Mouse (Mus musculus) Patski (cell line): Measurements from ENCODE around the gene Arhgap10. TPM values are rescaled to one million over a fixed set of nuclear protein-coding genes. Genes with fewer than 3 reads are reported as not detected.

Experiments
- ATAC-seq: fragments of 100-300 bp; one replicate; pipeline ENCODE4 v1.8.0; 2021
- CTCF ChIA-PET: fragments of 350-600 bp; sonication (Branson Sonifier 250); formaldehyde crosslinking; loops from one replicate; lab custom pipeline; 2022; ENCODE audit warnings: inconsistent platforms; lab: Charles Lee
- POLR2A ChIA-PET: fragments of 350-600 bp; sonication (Branson Sonifier 250); formaldehyde crosslinking; loops from one replicate; lab custom pipeline; 2022; ENCODE audit warnings: antibody characterized with exemption, inconsistent platforms; lab: Charles Lee
- DNase-seq: peaks from one replicate; pipeline ENCODE4 v3.0.0-alpha.2; 2011; ENCODE audit warnings: low read depth, low spot score
- H3K27me3 ChIP-seq: fragments of 371-371 bp; one replicate; pipeline ENCODE4 v1.5.1; 2021
- CTCF ChIP-seq: fragments of 100-300 bp; IDR thresholded peaks from one replicate; pipeline ENCODE4 v1.5.1; 2021
- in situ Hi-C: fragments of 300-500 bp; cut with MboI; formaldehyde crosslinking; loops from 3 replicates; pipeline ENCODE4 v1.11.1; 2018; ENCODE audit warnings: low pct_unique_long_range_greater_than_20kb, mixed read lengths
- polyA plus RNA-seq: library from polyadenylated mRNA; unstranded; gene quantifications from one replicate; pipeline ENCODE4 v1.2.3, GENCODE M21; 2021

Gene Arhgap10
- polyA plus RNA-seq, 1 experiment from 2014 or later = 45.5 TPM

DNA sequence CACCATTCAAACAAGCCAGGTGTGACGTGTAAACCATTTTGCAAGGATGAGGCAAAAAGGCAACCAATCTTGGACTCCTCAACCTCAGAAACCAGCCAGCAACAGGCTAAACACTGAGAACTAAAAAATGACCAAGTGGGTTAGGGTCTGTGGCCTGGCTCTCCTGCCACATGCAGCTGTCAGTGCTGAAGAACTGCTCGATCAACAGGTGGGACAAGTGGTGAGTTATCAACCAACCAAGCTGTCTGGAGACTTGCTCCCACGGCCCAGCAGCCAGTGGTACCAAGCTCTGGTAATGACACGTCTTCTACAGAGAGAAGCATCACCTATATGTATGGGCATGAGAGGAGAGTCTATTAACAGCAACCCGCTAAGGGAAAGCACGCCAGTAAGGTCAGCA, 15.2 kb downstream of the Arhgap10 start:
- no peak for TF ChIP-seq CTCF
- H3K27me3 ChIP-seq = no peaks in the 10 kb centered on the region
- no peak for ATAC-seq
- ChIA-PET CTCF (no interaction called here), POLR2A (no interaction called here)
- DNase-seq = no peak
- in situ Hi-C loops = no loop called here

- TF ChIP-seq CTCF = no peak
- ATAC-seq (no peak), DNase-seq (no peak)
- ChIA-PET POLR2A (no interaction called here), CTCF (interaction anchor here (1.3 kb wide), 1 partner anchor 25 kb away, joined by 3 read pairs; no protein-coding TSS in a partner anchor)
- H3K27me3 ChIP-seq = no peaks in the 10 kb centered on the region
- in situ Hi-C loops = no loop called here
Observed at GRCm38 (mm10) chr8:77501131-77501530, 16.6 kb downstream of the Arhgap10 start.

DNA sequence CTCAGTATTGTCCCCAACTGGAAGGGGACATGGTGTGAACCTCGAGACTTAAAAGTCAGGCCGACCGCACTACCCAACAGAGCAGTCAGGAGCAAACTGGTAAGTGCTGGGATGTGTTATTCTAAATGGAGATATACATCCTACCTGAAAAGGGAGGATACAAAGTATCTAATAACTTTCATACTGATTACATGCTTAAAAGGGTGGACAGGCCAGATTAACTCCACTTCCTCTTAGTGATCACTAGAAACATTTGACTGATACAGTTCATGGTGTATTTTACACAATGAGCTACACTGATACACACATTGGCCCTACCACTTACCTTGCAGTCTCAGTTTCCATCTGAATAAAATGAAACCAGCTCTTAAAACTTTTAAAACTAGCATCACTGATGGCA, 17.5 kb downstream of the Arhgap10 start:
- ATAC-seq = no peak
- in situ Hi-C loops = no loop called here
- DNase-seq = no peak
- H3K27me3 ChIP-seq = no peaks in the 10 kb centered on the region
- TF ChIP-seq CTCF = no peak
- POLR2A ChIA-PET = no interaction called here
- CTCF ChIA-PET = interaction anchor here (1.3 to 1.4 kb wide), 2 partner anchors 20 to 25 kb away, joined by 3 to 4 read pairs; no protein-coding TSS in a partner anchor

- ChIA-PET CTCF (interaction anchor here (1.2 kb wide), 1 partner anchor 8 kb away, joined by 3 read pairs; no protein-coding TSS in a partner anchor), POLR2A (interaction anchor here (0.7 kb wide), 1 partner anchor 322 kb away, joined by 4 read pairs; no protein-coding TSS in a partner anchor)
- ATAC-seq = no peak
- in situ Hi-C loops = no loop called here
- H3K27me3 ChIP-seq = no peaks in the 10 kb centered on the region
- no peak for TF ChIP-seq CTCF
- DNase-seq = no peak
Observed at GRCm38 (mm10) chr8:77497442-77497841, 20.3 kb downstream of the Arhgap10 start.

GRCm38 (mm10) chr8:77496253-77496652, 21.5 kb downstream of the Arhgap10 start:
- no peaks in the 10 kb centered on the region for H3K27me3 ChIP-seq
- ATAC-seq (no peak), DNase-seq (no peak)
- ChIA-PET CTCF (interaction anchor here (0.8 to 1.3 kb wide), 3 partner anchors 9 to 21 kb away, joined by 3 read pairs; partner anchors contain the start of gene Arhgap10), POLR2A (no interaction called here)
- no peak for TF ChIP-seq CTCF
- in situ Hi-C loops = no loop called here

- in situ Hi-C loops = no loop called here
- ATAC-seq = no peak
- POLR2A ChIA-PET = no interaction called here
Observed at GRCm38 (mm10) chr8:77494376-77495328, 23.1 kb downstream of the Arhgap10 start.

GRCm38 (mm10) chr8:77492356-77493058, 25.2 kb downstream of the Arhgap10 start:
- DNase-seq (no peak), ATAC-seq (no peak)
- POLR2A ChIA-PET = interaction anchor here (1.0 kb wide), 1 partner anchor 25 kb away, joined by 3 read pairs; no protein-coding TSS in a partner anchor
- no peak for TF ChIP-seq CTCF
- H3K27me3 ChIP-seq = no peaks in the 10 kb centered on the region
- in situ Hi-C loops = no loop called here
- CTCF ChIA-PET = interaction anchor here (0.7 kb wide), 1 partner anchor 19 kb away, joined by 3 read pairs; no protein-coding TSS in a partner anchor

More at GRCm38 (mm10) chr8:77494376-77495328, 23.1 kb downstream of the Arhgap10 start:
- CTCF ChIA-PET = interaction anchor here (1.3 kb wide), 2 partner anchors 10 to 27 kb away, joined by 3 read pairs; no protein-coding TSS in a partner anchor
- no peak for TF ChIP-seq CTCF
- no peaks in the 10 kb centered on the region for H3K27me3 ChIP-seq
- no peak for DNase-seq

DNA sequence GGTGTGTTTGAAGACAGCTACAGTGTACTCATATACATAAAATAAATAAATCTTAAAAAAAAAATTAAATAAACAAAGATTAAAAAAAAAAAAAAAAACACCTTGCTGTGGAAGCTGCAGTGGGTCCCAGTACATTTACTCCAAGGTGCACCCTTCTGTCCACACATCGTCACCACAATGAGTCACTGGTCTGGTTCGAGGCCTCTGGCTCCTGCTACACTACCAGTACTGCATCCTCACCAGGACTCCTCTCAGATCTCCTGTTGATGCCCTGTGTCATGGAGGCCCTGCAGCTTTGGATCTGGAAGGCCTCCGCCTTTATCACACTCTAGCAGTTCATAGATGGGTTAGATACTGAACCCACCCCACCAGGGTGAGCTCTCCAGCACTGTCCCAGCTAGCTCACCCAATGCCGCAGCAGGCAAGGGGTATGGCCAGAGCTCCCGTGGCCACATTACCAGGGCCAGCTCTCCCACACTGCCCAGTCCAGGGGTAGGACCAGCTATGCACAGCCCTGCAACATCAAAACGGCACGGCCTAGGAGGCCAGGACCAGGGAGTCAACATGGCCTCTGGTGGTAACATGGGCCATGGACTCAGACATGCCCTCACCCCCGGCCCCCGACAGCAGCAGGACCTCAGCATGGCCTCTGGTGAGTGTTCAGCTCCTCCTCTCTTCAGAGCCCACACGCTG, 26.4 kb downstream of the Arhgap10 start:
- ATAC-seq = no peak
- ChIA-PET CTCF (no interaction called here), POLR2A (no interaction called here)
- no peak for TF ChIP-seq CTCF
- DNase-seq = no peak
- in situ Hi-C loops = no loop called here
- H3K27me3 ChIP-seq = no peaks in the 10 kb centered on the region

DNA sequence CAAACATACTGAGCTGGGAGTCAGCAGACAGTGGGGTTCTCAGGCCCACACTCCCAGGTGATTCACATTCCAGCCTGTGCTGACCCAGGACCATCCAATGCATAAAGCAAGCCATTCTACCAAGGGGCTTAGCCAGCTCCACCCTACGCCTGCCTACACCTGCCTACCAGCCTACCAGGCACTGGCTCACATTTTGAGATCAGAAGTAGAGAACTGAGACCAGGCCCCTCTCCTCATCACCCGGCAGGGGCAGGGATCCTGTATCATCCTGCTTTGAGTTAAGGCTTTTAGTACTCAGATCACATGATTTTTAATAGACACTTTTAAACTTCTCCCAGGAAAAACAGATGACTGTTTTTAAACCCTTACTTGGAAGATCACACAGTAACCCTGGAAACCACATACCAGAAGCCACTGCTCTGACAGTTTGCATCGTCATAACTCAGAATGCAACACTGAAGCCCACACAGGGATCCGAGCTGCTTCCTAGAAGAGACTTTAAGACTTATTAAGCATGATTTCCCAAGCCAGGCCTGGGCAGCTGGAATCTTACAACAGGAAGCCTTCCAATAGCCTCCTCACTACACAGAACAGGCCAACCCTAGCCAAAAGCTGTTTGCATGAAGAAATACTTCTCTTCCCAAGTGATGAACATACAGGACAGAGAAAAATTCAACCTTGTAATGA, 27.5 kb downstream of the Arhgap10 start:
- CTCF ChIA-PET = interaction anchor here (1.0 to 2.8 kb wide), 3 partner anchors 18 to 57 kb away, joined by 3 to 10 read pairs (median 4); no protein-coding TSS in a partner anchor
- DNase-seq = no peak
- no peaks in the 10 kb centered on the region for H3K27me3 ChIP-seq
- in situ Hi-C loops = no loop called here
- ATAC-seq = peak; percentile 88
- POLR2A ChIA-PET = interaction anchor here (1.0 kb wide), 1 partner anchor 9 kb away, joined by 3 read pairs; no protein-coding TSS in a partner anchor
- no peak for TF ChIP-seq CTCF
